Mouse (Mus musculus) neural tube, embryonic 15.5 days (tissue): ENCODE measurements around the gene Abhd16a. TPM values are rescaled to one million over a fixed set of nuclear protein-coding genes. Genes with fewer than 3 reads are reported as not detected.
"Not testable (repeated sequence)": the region's sequence is repeated elsewhere in the genome, so short reads cannot be mapped to it uniquely, and the experiment has no call there.

Source experiments
- ATAC-seq: fragments of 200-750 bp; cut with Nextera tagmentation; 2 replicates; pipeline ENCODE4 v1.8.0; 2017; ENCODE audit warnings: mild to moderate bottlenecking, moderate TSS enrichment, moderate library complexity; ENCODE audit not compliant: low FRiP score
- H3K27ac ChIP-seq: fragments of 300-500 bp; sonication (generic); replicated peaks from 2 replicates; pipeline ENCODE4 v1.5.1; 2015; ENCODE audit warnings: mild to moderate bottlenecking, inconsistent platforms
- H3K27me3 ChIP-seq: fragments of 300-500 bp; sonication (generic); replicated peaks from 2 replicates; pipeline ENCODE4 v1.6.1; 2015; ENCODE audit warnings: inconsistent platforms
- H3K36me3 ChIP-seq: fragments of 300-500 bp; sonication (generic); 2 replicates; pipeline ENCODE4 v1.6.1; 2015; ENCODE audit warnings: inconsistent platforms
- H3K4me1 ChIP-seq: fragments of 300-500 bp; sonication (generic); 2 replicates; pipeline ENCODE4 v1.6.1; 2015; ENCODE audit warnings: inconsistent platforms
- H3K4me2 ChIP-seq: fragments of 300-500 bp; sonication (generic); 2 replicates; pipeline ENCODE4 v1.6.1; 2015; ENCODE audit warnings: inconsistent platforms, mild to moderate bottlenecking, moderate library complexity
- H3K4me3 ChIP-seq: fragments of 300-500 bp; sonication (generic); replicated peaks from 2 replicates; pipeline ENCODE4 v1.5.1; 2015; ENCODE audit warnings: mild to moderate bottlenecking, inconsistent platforms
- H3K9ac ChIP-seq: fragments of 300-500 bp; sonication (generic); replicated peaks from 2 replicates; pipeline ENCODE4 v1.6.1; 2015; ENCODE audit warnings: mild to moderate bottlenecking, inconsistent platforms
- H3K9me3 ChIP-seq: fragments of 300-500 bp; sonication (generic); replicated peaks from 2 replicates; pipeline ENCODE4 v1.6.1; 2016; ENCODE audit warnings: inconsistent platforms
- WGBS: fragments of 180-500 bp; shearing (Covaris S2); methylation state at CpG from one replicate; pipeline ENCODE4 v1.1.7; 2015; ENCODE audit warnings: mixed read lengths; 5-methylcytosine and 5-hydroxymethylcytosine counted together
- polyA plus RNA-seq: library from polyadenylated mRNA; unstranded; fragments of >200 nt; fragmentation: Nextera tagmentation; extraction: Ambion mirVana; gene quantifications from 2 replicates; pipeline ENCODE4 v1.2.1, GENCODE M21; 2015

Abhd16a gene
- polyA plus RNA-seq, 1 experiment from 2014 or later: 110 TPM

GRCm38 (mm10) chr17:35108097-35108496 is 19.0 kb downstream of the Abhd16a start, which contains the start of gene Ly6g5c:
Gene Ly6g5c, plus strand, starts transcription at chr17:35108279.
- H3K36me3 ChIP-seq: peaks cover 13% of the 10 kb centered on the region; the same call in 1 of the 2 replicates
- H3K4me1 ChIP-seq: peaks cover 4% of the 10 kb centered on the region; the same call in 1 of the 2 replicates
- no peak within 1 kb of the TSS for H3K4me2 ChIP-seq
- ATAC-seq: no peak
- H3K9me3 ChIP-seq: no peaks in the 10 kb centered on the region
- H3K27me3 ChIP-seq: no peaks in the 10 kb centered on the region
- WGBS: 79% methylated on average over 6 of the region's 6 CpGs
- H3K27ac ChIP-seq: no peak within 1 kb of the TSS
- H3K4me3 ChIP-seq: no peak within 1 kb of the TSS
- no peak within 1 kb of the TSS for H3K9ac ChIP-seq

GRCm38 (mm10) chr17:35111774-35112173 is 22.7 kb downstream of the Abhd16a start:
- Histone ChIP-seq H3K27ac (no peak overlapping the region), H3K4me1 (no peaks in the 10 kb centered on the region), H3K27me3 (no peaks in the 10 kb centered on the region), H3K9me3 (no peaks in the 10 kb centered on the region), H3K4me3 (no peak overlapping the region), H3K9ac (no peak overlapping the region), H3K4me2 (no peak overlapping the region), H3K36me3 (peaks cover 29% of the 10 kb centered on the region)
- ATAC-seq: no peak
- WGBS: 75% methylated on average over 9 of the region's 9 CpGs

GRCm38 (mm10) chr17:35115046-35116019 is 26.3 kb downstream of the Abhd16a start, which contains the start of gene Ly6g5b:
Gene Ly6g5b, minus strand, starts transcription at chr17:35115428.
- H3K9ac ChIP-seq: no peak within 1 kb of the TSS
- peaks cover 9% of the 10 kb centered on the region for H3K4me1 ChIP-seq
- H3K36me3 ChIP-seq: peaks cover 54% of the 10 kb centered on the region
- H3K9me3 ChIP-seq: no peaks in the 10 kb centered on the region
- no peak within 1 kb of the TSS for H3K4me3 ChIP-seq
- 85% methylated on average over 8 of the region's 8 CpGs for whole genome bisulfite sequencing
- no peak for ATAC-seq
- H3K27ac ChIP-seq: no peak within 1 kb of the TSS
- H3K4me2 ChIP-seq: no peak within 1 kb of the TSS
- H3K27me3 ChIP-seq: no peaks in the 10 kb centered on the region

GRCm38 (mm10) chr17:35120745-35121142 is 31.7 kb downstream of the Abhd16a start:
- Histone ChIP-seq H3K9ac (peak overlapping the region; percentile 95), H3K27me3 (no peaks in the 10 kb centered on the region), H3K4me2 (peak overlapping the region; percentile 97), H3K9me3 (no peaks in the 10 kb centered on the region), H3K4me1 (peaks cover 35% of the 10 kb centered on the region), H3K27ac (peak overlapping the region; percentile 80), H3K36me3 (peaks cover 45% of the 10 kb centered on the region), H3K4me3 (peak overlapping the region; percentile 95)
- under 1% methylated on average over 33 of the region's 33 CpGs for WGBS
- ATAC-seq: no peak; the same call in 1 of the 2 replicates

GRCm38 (mm10) chr17:35121143-35121799 is 32.2 kb downstream of the Abhd16a start, which contains the start of gene Gpank1:
Gene Gpank1, plus strand, starts transcription at chr17:35121455.
- Histone ChIP-seq H3K4me1 (peaks cover 40% of the 10 kb centered on the region), H3K4me2 (peak within 1 kb of the TSS; percentile 97), H3K36me3 (peaks cover 40% of the 10 kb centered on the region), H3K27me3 (no peaks in the 10 kb centered on the region), H3K4me3 (peak within 1 kb of the TSS; percentile 95), H3K9ac (peak within 1 kb of the TSS; percentile 95), H3K27ac (peak within 1 kb of the TSS; percentile 93), H3K9me3 (no peaks in the 10 kb centered on the region)
- WGBS: under 1% methylated on average over 50 of the region's 50 CpGs
- ATAC-seq: peak; percentile 94

GRCm38 (mm10) chr17:35121871-35122303 is 32.8 kb downstream of the Abhd16a start, which contains the start of gene Csnk2b:
Gene Csnk2b, minus strand, starts transcription at chr17:35122053.
- ATAC-seq: peak; percentile 43
- peak within 1 kb of the TSS; percentile 97 for H3K4me2 ChIP-seq
- H3K4me1 ChIP-seq: peaks cover 46% of the 10 kb centered on the region
- peak within 1 kb of the TSS; percentile 93 for H3K27ac ChIP-seq
- H3K9ac ChIP-seq: peak within 1 kb of the TSS; percentile 95
- peak within 1 kb of the TSS; percentile 95 for H3K4me3 ChIP-seq
- 1% methylated on average over 19 of the region's 19 CpGs for WGBS
- no peaks in the 10 kb centered on the region for H3K27me3 ChIP-seq
- peaks cover 36% of the 10 kb centered on the region for H3K36me3 ChIP-seq
- H3K9me3 ChIP-seq: no peaks in the 10 kb centered on the region

- H3K36me3 ChIP-seq: peaks cover 26% of the 10 kb centered on the region
- not testable (repeated sequence) for H3K4me2 ChIP-seq, H3K9me3 ChIP-seq, H3K9ac ChIP-seq, H3K4me3 ChIP-seq, H3K27ac ChIP-seq, H3K27me3 ChIP-seq, ATAC-seq
- WGBS: 92% methylated on average over 9 of the region's 9 CpGs
- H3K4me1 ChIP-seq: peaks cover 57% of the 10 kb centered on the region
These were observed 34.2 kb downstream of the Abhd16a start for GRCm38 (mm10) chr17:35123287-35123686.

- not testable (repeated sequence) for H3K27me3 ChIP-seq, H3K27ac ChIP-seq, H3K9ac ChIP-seq, H3K4me2 ChIP-seq, H3K4me3 ChIP-seq, ATAC-seq, H3K9me3 ChIP-seq
- peaks cover 17% of the 10 kb centered on the region for H3K36me3 ChIP-seq
- 93% methylated on average over 12 of the region's 12 CpGs for WGBS
- H3K4me1 ChIP-seq: peaks cover 66% of the 10 kb centered on the region
These were observed 35.3 kb downstream of the Abhd16a start for GRCm38 (mm10) chr17:35124261-35124896.

- no peak for ATAC-seq
- Histone ChIP-seq H3K4me3 (no peak overlapping the region), H3K9me3 (no peaks in the 10 kb centered on the region), H3K9ac (peak overlapping the region; percentile 85; the same call in 1 of the 2 replicates), H3K27ac (no peak overlapping the region), H3K4me2 (peak overlapping the region; percentile 78; the same call in 1 of the 2 replicates), H3K36me3 (peaks cover 12% of the 10 kb centered on the region), H3K4me1 (peaks cover 59% of the 10 kb centered on the region), H3K27me3 (no peaks in the 10 kb centered on the region)
- WGBS: 100% methylated on average over 1 of the region's 1 CpGs
These were observed 36.0 kb downstream of the Abhd16a start for GRCm38 (mm10) chr17:35125081-35125480.

GRCm38 (mm10) chr17:35125578-35125977 is 36.5 kb downstream of the Abhd16a start:
- H3K4me2 ChIP-seq: peak overlapping the region; percentile 78
- peak overlapping the region; percentile 84 for H3K27ac ChIP-seq
- H3K4me1 ChIP-seq: peaks cover 54% of the 10 kb centered on the region
- peak overlapping the region; percentile 68 for H3K4me3 ChIP-seq
- H3K36me3 ChIP-seq: peaks cover 14% of the 10 kb centered on the region
- no peaks in the 10 kb centered on the region for H3K27me3 ChIP-seq
- no peak for ATAC-seq
- WGBS: 36% methylated on average over 6 of the region's 6 CpGs
- peak overlapping the region; percentile 85 for H3K9ac ChIP-seq
- H3K9me3 ChIP-seq: no peaks in the 10 kb centered on the region

GRCm38 (mm10) chr17:35126206-35126611 is 37.1 kb downstream of the Abhd16a start, which contains the start of gene D17H6S53E:
Gene D17H6S53E, plus strand, starts transcription at chr17:35126373.
- peak within 1 kb of the TSS; percentile 68 for H3K4me3 ChIP-seq
- peak within 1 kb of the TSS; percentile 85 for H3K9ac ChIP-seq
- peak within 1 kb of the TSS; percentile 84 for H3K27ac ChIP-seq
- H3K9me3 ChIP-seq: no peaks in the 10 kb centered on the region
- under 1% methylated on average over 36 of the region's 36 CpGs for WGBS
- peaks cover 14% of the 10 kb centered on the region for H3K36me3 ChIP-seq
- peaks cover 53% of the 10 kb centered on the region for H3K4me1 ChIP-seq
- peak within 1 kb of the TSS; percentile 78 for H3K4me2 ChIP-seq
- H3K27me3 ChIP-seq: no peaks in the 10 kb centered on the region
- ATAC-seq: peak; percentile 37; the same call in 1 of the 2 replicates
